Mouse (Mus musculus) CH12.LX (cell line): Measurements from ENCODE around the gene Phgdh.
A peak's percentile ranks its signal among the peaks of the same experiment; 100 is the strongest.

ENCODE experiments used
- BHLHE40 ChIP-seq: IDR thresholded peaks from 2 replicates; pipeline ENCODE4 v1.6.1; 2011; ENCODE audit warnings: mild to moderate bottlenecking, low read depth, low read length, improper control_type of control experiment
- CHD2 ChIP-seq: IDR thresholded peaks from 2 replicates; pipeline ENCODE4 v1.6.1; 2011; ENCODE audit warnings: low read length, improper control_type of control experiment
- CTCF ChIP-seq, 2 experiments: IDR thresholded peaks in 1 of 2; conservative IDR thresholded peaks in 1 of 2; 2 replicates each; pipeline ENCODE4 v1.5.1; 2011 to 2012; ENCODE audit warnings: low read depth in 2 of 2, low read length in 2 of 2, improper control_type of control experiment in 1 of 2, inconsistent platforms in 1 of 2, mild to moderate bottlenecking in 1 of 2, moderate library complexity in 1 of 2
- EP300 ChIP-seq: IDR thresholded peaks from 2 replicates; pipeline ENCODE4 v1.6.1; 2011; ENCODE audit warnings: low read length, improper control_type of control experiment
- KAT2A ChIP-seq: IDR thresholded peaks from 2 replicates; pipeline ENCODE4 v1.6.1; 2012; ENCODE audit warnings: low read length, improper control_type of control experiment, inconsistent platforms; ENCODE audit not compliant: insufficient replicate concordance
- MAZ ChIP-seq: IDR thresholded peaks from 2 replicates; pipeline ENCODE4 v1.6.1; 2012; ENCODE audit warnings: low read depth, mild to moderate bottlenecking, inconsistent platforms, low read length, improper control_type of control experiment, moderate library complexity
- POLR2A ChIP-seq: IDR thresholded peaks from 2 replicates; pipeline ENCODE4 v1.6.1; 2011; ENCODE audit warnings: low read depth, mild to moderate bottlenecking, improper control_type of control experiment, low read length
- POLR2AphosphoS2 ChIP-seq: IDR thresholded peaks from 2 replicates; pipeline ENCODE4 v1.6.1; 2011; ENCODE audit warnings: low read depth, low read length, improper control_type of control experiment
- TCF12 ChIP-seq: IDR thresholded peaks from 2 replicates; pipeline ENCODE4 v1.6.1; 2014; ENCODE audit warnings: low read depth, mild to moderate bottlenecking, inconsistent platforms, low read length, improper control_type of control experiment

DNA sequence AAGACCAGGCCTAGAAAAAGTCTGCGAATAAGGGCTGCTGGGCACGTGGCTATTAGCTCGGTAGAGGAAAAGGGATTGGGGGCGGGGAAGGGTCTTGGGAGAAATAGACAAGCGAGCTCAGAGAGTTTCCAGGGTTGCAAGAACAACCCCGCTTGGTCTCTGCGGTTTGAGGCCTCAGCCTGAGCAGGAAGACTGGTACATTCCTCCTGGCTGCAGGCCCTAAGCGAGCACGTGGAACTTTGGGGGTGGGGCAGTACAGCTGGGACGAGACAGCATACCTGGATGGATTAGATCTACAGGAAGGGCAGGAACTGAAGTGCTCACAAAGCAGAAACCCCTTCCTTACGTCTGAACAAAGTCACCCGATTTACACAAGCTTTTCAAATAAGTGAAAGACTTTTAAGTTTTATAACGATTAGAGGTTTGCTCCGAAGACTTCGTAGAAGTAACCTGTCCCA is 1.2 kb downstream of the Phgdh start:
- TF ChIP-seq BHLHE40 (peak; percentile 86), CTCF (conservative IDR thresholded peaks at IDR 0.05 in 1 of 2, IDR thresholded peaks at IDR 0.05 in 1 of 2; ENCODE audit: low read depth in 2 of 2, low read length in 2 of 2) (no peak), POLR2A (no peak; the same call in 1 of the 2 replicates), EP300 (no peak), TCF12 (0 out of 2 replicates have a peak, but pooled peaks have one; percentile 8), KAT2A (no peak), MAZ (no peak), POLR2AphosphoS2 (no peak), CHD2 (peak; percentile 68)
